Mouse (Mus musculus) cerebellum, adult 2 months (tissue): ENCODE data around the gene Hist1h2bh.
"Not testable (repeated sequence)": the region's sequence is repeated elsewhere in the genome, so short reads cannot be mapped to it uniquely, and the experiment has no call there.

Source experiments
- CTCF ChIP-seq: fragments of 200-500 bp; IDR thresholded peaks from 2 replicates; pipeline ENCODE4 v1.5.1; 2011; ENCODE audit warnings: low read depth, mild to moderate bottlenecking, control low read depth, low read length, moderate library complexity, borderline replicate concordance; ENCODE audit not compliant: insufficient read depth
- POLR2A ChIP-seq: fragments of 200-500 bp; IDR thresholded peaks from 2 replicates; pipeline ENCODE4 v1.6.1; 2011; ENCODE audit warnings: low read length, control low read depth, borderline replicate concordance; ENCODE audit not compliant: insufficient read depth

DNA sequence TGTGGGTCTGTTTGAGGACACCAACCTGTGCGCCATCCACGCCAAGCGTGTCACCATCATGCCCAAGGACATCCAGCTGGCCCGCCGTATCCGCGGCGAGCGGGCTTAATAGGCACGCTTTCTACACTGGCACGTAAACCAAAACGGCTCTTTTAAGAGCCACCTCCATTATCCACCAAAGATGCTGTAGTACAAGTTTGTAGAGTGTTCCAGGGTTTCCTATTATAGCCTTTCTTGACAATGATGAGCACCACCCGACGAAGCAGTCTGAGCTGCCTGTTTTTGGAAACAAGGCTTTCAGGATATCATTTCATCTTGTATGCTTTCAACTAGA, 1.6 kb upstream of the Hist1h2bh start:
- not testable (repeated sequence) for TF ChIP-seq CTCF, POLR2A
